Mouse (Mus musculus): ENCODE results near the gene Fhit. TPM values are rescaled to one million over a fixed set of nuclear protein-coding genes. Genes with fewer than 3 reads are reported as not detected.

Gene Fhit
- total RNA-seq, 2 experiments from 2014 or later, result 0.74 to 1.9 TPM

- no peak for DNase-seq (ENCODE audit: low spot score)
These were observed 995.0 kb downstream of the Fhit start for GRCm38 (mm10) chr14:10166641-10167429.

- no peak for DNase-seq (ENCODE audit: low spot score)
These were observed 1012.0 kb downstream of the Fhit start for GRCm38 (mm10) chr14:10149872-10150271.

GRCm38 (mm10) chr14:10139311-10139710 lies 1022.5 kb downstream of the Fhit start:
- DNase-seq (ENCODE audit: low spot score), result no peak

- DNase-seq (ENCODE audit: low spot score), result no peak
These were observed 1028.0 kb downstream of the Fhit start for GRCm38 (mm10) chr14:10133873-10134272.

- DNase-seq (ENCODE audit: low spot score), result no peak
These were observed 1032.2 kb downstream of the Fhit start for GRCm38 (mm10) chr14:10129675-10130074.

- no peak for DNase-seq (ENCODE audit: low spot score)
These were observed 1032.7 kb downstream of the Fhit start for GRCm38 (mm10) chr14:10129088-10129487.

- no peak for DNase-seq (ENCODE audit: low spot score)
These were observed 1035.3 kb downstream of the Fhit start for GRCm38 (mm10) chr14:10126536-10126935.

GRCm38 (mm10) chr14:10122176-10122575 lies 1039.7 kb downstream of the Fhit start:
- no peak for DNase-seq (ENCODE audit: low spot score)

GRCm38 (mm10) chr14:10096236-10096635 lies 1065.6 kb downstream of the Fhit start:
- DNase-seq (ENCODE audit: low spot score), result no peak

GRCm38 (mm10) chr14:10079062-10079461 lies 1082.8 kb downstream of the Fhit start:
- DNase-seq (ENCODE audit: low spot score), result no peak

- no peak for DNase-seq (ENCODE audit: low spot score)
These were observed 1111.9 kb downstream of the Fhit start for GRCm38 (mm10) chr14:10049947-10050346.

GRCm38 (mm10) chr14:10047123-10047783 lies 1114.6 kb downstream of the Fhit start:
- no peak for DNase-seq (ENCODE audit: low spot score)

GRCm38 (mm10) chr14:10046336-10047122 lies 1115.3 kb downstream of the Fhit start:
- DNase-seq (ENCODE audit: low spot score), result no peak

- no peak for DNase-seq (ENCODE audit: low spot score)
These were observed 1123.8 kb downstream of the Fhit start for GRCm38 (mm10) chr14:10038021-10038420.

- no peak for DNase-seq (ENCODE audit: low spot score)
These were observed 1125.1 kb downstream of the Fhit start for GRCm38 (mm10) chr14:10036685-10037215.

- DNase-seq (ENCODE audit: low spot score), result no peak
These were observed 1126.2 kb downstream of the Fhit start for GRCm38 (mm10) chr14:10035682-10036081.

- no peak for DNase-seq (ENCODE audit: low spot score)
These were observed 1126.6 kb downstream of the Fhit start for GRCm38 (mm10) chr14:10035270-10035669.

- no peak for DNase-seq (ENCODE audit: low spot score)
These were observed 1138.5 kb downstream of the Fhit start for GRCm38 (mm10) chr14:10023382-10023781.

- DNase-seq (ENCODE audit: low spot score), result no peak
These were observed 1139.5 kb downstream of the Fhit start for GRCm38 (mm10) chr14:10022304-10022703.

- DNase-seq (ENCODE audit: low spot score), result no peak
These were observed 1141.3 kb downstream of the Fhit start for GRCm38 (mm10) chr14:10020400-10021140.

GRCm38 (mm10) chr14:10013817-10014266 lies 1148.0 kb downstream of the Fhit start:
- no peak for DNase-seq (ENCODE audit: low spot score)
